Mouse (Mus musculus): ENCODE measurements around the gene H2-DMb1. TPM values are rescaled to one million over a fixed set of nuclear protein-coding genes. Genes with fewer than 3 reads are reported as not detected.

Gene H2-DMb1
- polyA plus RNA-seq, 1 experiment from 2014 or later: 8.6 TPM

- no peaks in the 10 kb centered on the region for H3K36me3 ChIP-seq (ENCODE audit: insufficient read depth, low read length)
- no peak overlapping the region for H3K9ac ChIP-seq (replicated peaks; ENCODE audit: low read length)
- no peak overlapping the region for H3K4me3 ChIP-seq (ENCODE audit: low read length)
- no peaks in the 10 kb centered on the region for H3K27me3 ChIP-seq (ENCODE audit: insufficient read depth, low read length)
- H3K27ac ChIP-seq (ENCODE audit: low read length): no peak overlapping the region
- no peaks in the 10 kb centered on the region for H3K4me1 ChIP-seq (ENCODE audit: insufficient read depth, low read length)
- H3K9me3 ChIP-seq (ENCODE audit: low read length): peaks cover 6% of the 10 kb centered on the region; the same call in 1 of the 2 replicates
- no peak for ATAC-seq (ENCODE audit: low FRiP score, low TSS enrichment)
- 5% methylated on average over 2 of the region's 2 CpGs for WGBS
- no peak overlapping the region for H3K4me2 ChIP-seq (replicated peaks; ENCODE audit: low read depth, low read length)
Measured at GRCm38 (mm10) chr17:34169279-34169678, 16.4 kb downstream of the H2-DMb1 start.

GRCm38 (mm10) chr17:34170487-34170876, 17.6 kb downstream of the H2-DMb1 start:
- H3K9me3 ChIP-seq (ENCODE audit: low read length): peaks cover 6% of the 10 kb centered on the region; the same call in 1 of the 2 replicates
- no peaks in the 10 kb centered on the region for H3K27me3 ChIP-seq (ENCODE audit: insufficient read depth, low read length)
- no peak overlapping the region for H3K4me2 ChIP-seq (replicated peaks; ENCODE audit: low read depth, low read length)
- 23% methylated on average over 4 of the region's 4 CpGs for WGBS
- H3K27ac ChIP-seq (ENCODE audit: low read length): no peak overlapping the region
- H3K36me3 ChIP-seq (ENCODE audit: insufficient read depth, low read length): no peaks in the 10 kb centered on the region
- no peak for ATAC-seq (ENCODE audit: low FRiP score, low TSS enrichment)
- no peaks in the 10 kb centered on the region for H3K4me1 ChIP-seq (ENCODE audit: insufficient read depth, low read length)
- no peak overlapping the region for H3K9ac ChIP-seq (replicated peaks; ENCODE audit: low read length)
- no peak overlapping the region for H3K4me3 ChIP-seq (ENCODE audit: low read length)

GRCm38 (mm10) chr17:34170877-34171498, 18.1 kb downstream of the H2-DMb1 start:
- no peaks in the 10 kb centered on the region for H3K36me3 ChIP-seq (ENCODE audit: insufficient read depth, low read length)
- ATAC-seq (ENCODE audit: low FRiP score, low TSS enrichment): peak; percentile 59; the same call in 1 of the 2 replicates
- no peak overlapping the region for H3K4me3 ChIP-seq (ENCODE audit: low read length)
- WGBS: 34% methylated on average over 13 of the region's 13 CpGs
- no peak overlapping the region for H3K27ac ChIP-seq (ENCODE audit: low read length)
- no peak overlapping the region for H3K4me2 ChIP-seq (replicated peaks; ENCODE audit: low read depth, low read length)
- H3K4me1 ChIP-seq (ENCODE audit: insufficient read depth, low read length): no peaks in the 10 kb centered on the region
- H3K9ac ChIP-seq (replicated peaks; ENCODE audit: low read length): no peak overlapping the region
- no peaks in the 10 kb centered on the region for H3K27me3 ChIP-seq (ENCODE audit: insufficient read depth, low read length)
- peaks cover 6% of the 10 kb centered on the region; the same call in 1 of the 2 replicates for H3K9me3 ChIP-seq (ENCODE audit: low read length)

GRCm38 (mm10) chr17:34172528-34172927, 19.7 kb downstream of the H2-DMb1 start:
- H3K9me3 ChIP-seq (ENCODE audit: low read length): peaks cover 11% of the 10 kb centered on the region; the same call in 1 of the 2 replicates
- no peak overlapping the region for H3K4me2 ChIP-seq (replicated peaks; ENCODE audit: low read depth, low read length)
- H3K27ac ChIP-seq (ENCODE audit: low read length): no peak overlapping the region
- no peaks in the 10 kb centered on the region for H3K4me1 ChIP-seq (ENCODE audit: insufficient read depth, low read length)
- no peak overlapping the region for H3K4me3 ChIP-seq (ENCODE audit: low read length)
- 94% methylated on average over 5 of the region's 5 CpGs for WGBS
- no peaks in the 10 kb centered on the region for H3K36me3 ChIP-seq (ENCODE audit: insufficient read depth, low read length)
- no peaks in the 10 kb centered on the region for H3K27me3 ChIP-seq (ENCODE audit: insufficient read depth, low read length)
- H3K9ac ChIP-seq (replicated peaks; ENCODE audit: low read length): no peak overlapping the region
- no peak for ATAC-seq (ENCODE audit: low FRiP score, low TSS enrichment)

- no peaks in the 10 kb centered on the region for H3K27me3 ChIP-seq (ENCODE audit: insufficient read depth, low read length)
- H3K9me3 ChIP-seq (ENCODE audit: low read length): peaks cover 11% of the 10 kb centered on the region; the same call in 1 of the 2 replicates
- H3K4me3 ChIP-seq (ENCODE audit: low read length): no peak overlapping the region
- 53% methylated on average over 1 of the region's 1 CpGs for WGBS
- no peaks in the 10 kb centered on the region for H3K4me1 ChIP-seq (ENCODE audit: insufficient read depth, low read length)
- H3K9ac ChIP-seq (replicated peaks; ENCODE audit: low read length): no peak overlapping the region
- no peak overlapping the region for H3K4me2 ChIP-seq (replicated peaks; ENCODE audit: low read depth, low read length)
- no peak overlapping the region for H3K27ac ChIP-seq (ENCODE audit: low read length)
- no peak for ATAC-seq (ENCODE audit: low FRiP score, low TSS enrichment)
- no peaks in the 10 kb centered on the region for H3K36me3 ChIP-seq (ENCODE audit: insufficient read depth, low read length)
Measured at GRCm38 (mm10) chr17:34174075-34174474, 21.2 kb downstream of the H2-DMb1 start.

GRCm38 (mm10) chr17:34177179-34177578, 24.3 kb downstream of the H2-DMb1 start:
- WGBS: 64% methylated on average over 4 of the region's 4 CpGs
- H3K9me3 ChIP-seq (ENCODE audit: low read length): peaks cover 11% of the 10 kb centered on the region; the same call in 1 of the 2 replicates
- H3K27me3 ChIP-seq (ENCODE audit: insufficient read depth, low read length): no peaks in the 10 kb centered on the region
- no peaks in the 10 kb centered on the region for H3K4me1 ChIP-seq (ENCODE audit: insufficient read depth, low read length)
- no peak overlapping the region for H3K9ac ChIP-seq (replicated peaks; ENCODE audit: low read length)
- H3K36me3 ChIP-seq (ENCODE audit: insufficient read depth, low read length): no peaks in the 10 kb centered on the region
- ATAC-seq (ENCODE audit: low FRiP score, low TSS enrichment): no peak
- no peak overlapping the region for H3K27ac ChIP-seq (ENCODE audit: low read length)
- no peak overlapping the region for H3K4me2 ChIP-seq (replicated peaks; ENCODE audit: low read depth, low read length)
- no peak overlapping the region for H3K4me3 ChIP-seq (ENCODE audit: low read length)

GRCm38 (mm10) chr17:34179019-34179418, 26.1 kb downstream of the H2-DMb1 start:
- Histone ChIP-seq H3K4me2 (replicated peaks; ENCODE audit: low read depth, low read length) (no peak overlapping the region), H3K36me3 (ENCODE audit: insufficient read depth, low read length) (no peaks in the 10 kb centered on the region), H3K27ac (ENCODE audit: low read length) (no peak overlapping the region), H3K4me1 (ENCODE audit: insufficient read depth, low read length) (no peaks in the 10 kb centered on the region), H3K4me3 (ENCODE audit: low read length) (no peak overlapping the region), H3K27me3 (ENCODE audit: insufficient read depth, low read length) (0 out of 2 replicates have a peak, but pooled peaks cover 3% of the 10 kb centered on the region), H3K9me3 (ENCODE audit: low read length) (peaks cover 6% of the 10 kb centered on the region; the same call in 1 of the 2 replicates), H3K9ac (replicated peaks; ENCODE audit: low read length) (no peak overlapping the region)
- WGBS: 53% methylated on average over 6 of the region's 6 CpGs
- ATAC-seq (ENCODE audit: low FRiP score, low TSS enrichment): no peak

GRCm38 (mm10) chr17:34179913-34180859, 27.3 kb downstream of the H2-DMb1 start:
- Histone ChIP-seq H3K9me3 (ENCODE audit: low read length) (peaks cover 6% of the 10 kb centered on the region; the same call in 1 of the 2 replicates), H3K9ac (replicated peaks; ENCODE audit: low read length) (no peak overlapping the region), H3K36me3 (ENCODE audit: insufficient read depth, low read length) (no peaks in the 10 kb centered on the region), H3K4me1 (ENCODE audit: insufficient read depth, low read length) (no peaks in the 10 kb centered on the region), H3K27ac (ENCODE audit: low read length) (no peak overlapping the region), H3K4me2 (replicated peaks; ENCODE audit: low read depth, low read length) (no peak overlapping the region), H3K4me3 (ENCODE audit: low read length) (no peak overlapping the region), H3K27me3 (ENCODE audit: insufficient read depth, low read length) (0 out of 2 replicates have a peak, but pooled peaks cover 6% of the 10 kb centered on the region)
- 70% methylated on average over 13 of the region's 13 CpGs for WGBS
- no peak for ATAC-seq (ENCODE audit: low FRiP score, low TSS enrichment)

GRCm38 (mm10) chr17:34183564-34184219, 30.8 kb downstream of the H2-DMb1 start:
- peaks cover 6% of the 10 kb centered on the region for H3K4me1 ChIP-seq (ENCODE audit: insufficient read depth, low read length)
- no peak overlapping the region for H3K4me2 ChIP-seq (replicated peaks; ENCODE audit: low read depth, low read length)
- H3K9ac ChIP-seq (replicated peaks; ENCODE audit: low read length): no peak overlapping the region
- H3K27me3 ChIP-seq (ENCODE audit: insufficient read depth, low read length): peaks cover 21% of the 10 kb centered on the region
- H3K36me3 ChIP-seq (ENCODE audit: insufficient read depth, low read length): no peaks in the 10 kb centered on the region
- H3K9me3 ChIP-seq (ENCODE audit: low read length): no peaks in the 10 kb centered on the region
- no peak overlapping the region for H3K4me3 ChIP-seq (ENCODE audit: low read length)
- no peak overlapping the region for H3K27ac ChIP-seq (ENCODE audit: low read length)
- 73% methylated on average over 15 of the region's 15 CpGs for WGBS
- ATAC-seq (ENCODE audit: low FRiP score, low TSS enrichment): no peak
